Mouse (Mus musculus): Measurements from ENCODE around the gene Arhgef2.

GRCm38 (mm10) chr3:88563442-88563841, 42.3 kb upstream of the Arhgef2 start:
- TF ChIP-seq POLR2A (IDR thresholded peaks at IDR 0.05; ENCODE audit: borderline replicate concordance, control insufficient read depth, low read depth, low read length) = no peak
- TF ChIP-seq CTCF (IDR thresholded peaks at IDR 0.05; ENCODE audit: control insufficient read depth, insufficient read depth, low read length) = no peak

Measured in bone marrow, adult 2 months (tissue).